Mouse (Mus musculus) liver, postnatal 0 days (tissue): ENCODE data around the gene Slc29a1.

Experiments used
- CTCF ChIP-seq: sonication (generic); IDR thresholded peaks from 2 replicates; pipeline ENCODE4 v1.5.1; 2016; ENCODE audit warnings: antibody characterized with exemption, low read depth
- EP300 ChIP-seq: IDR thresholded peaks from 2 replicates; pipeline ENCODE4 v1.6.1; 2016; ENCODE audit warnings: antibody characterized with exemption, low read depth, mild to moderate bottlenecking

- TF ChIP-seq CTCF, result no peak
- TF ChIP-seq EP300, result no peak
Measured at GRCm38 (mm10) chr17:45634033-45634432, 34.6 kb upstream of the Slc29a1 start.
